Mouse (Mus musculus) heart, adult 2 months (tissue): Measurements from ENCODE around the gene Tmod4. TPM values are rescaled to one million over a fixed set of nuclear protein-coding genes. Genes with fewer than 3 reads are reported as not detected.

ENCODE experiments used
- DNase-seq, 2 experiments: peaks; one replicate each; pipeline ENCODE4 v3.0.0; 2021
- H3K27ac ChIP-seq: fragments of 200-600 bp; 2 replicates; pipeline ENCODE4 v1.8.1; 2022
- H3K27me3 ChIP-seq: fragments of 200-500 bp; 2 replicates; pipeline ENCODE4 v1.6.1; 2012; ENCODE audit warnings: mild to moderate bottlenecking, low read length, inconsistent platforms, mixed read lengths; ENCODE audit not compliant: control insufficient read depth, insufficient read depth
- H3K36me3 ChIP-seq: fragments of 200-500 bp; 2 replicates; pipeline ENCODE4 v1.6.1; 2012; ENCODE audit warnings: low read length, inconsistent platforms; ENCODE audit not compliant: control insufficient read depth, insufficient read depth
- H3K4me1 ChIP-seq: fragments of 200-500 bp; 2 replicates; pipeline ENCODE4 v1.6.1; 2011; ENCODE audit warnings: low read length; ENCODE audit not compliant: control insufficient read depth, insufficient read depth
- H3K4me3 ChIP-seq: fragments of 200-600 bp; 2 replicates; pipeline ENCODE4 v1.8.1; 2022
- H3K79me2 ChIP-seq: fragments of 200-500 bp; replicated peaks from 2 replicates; pipeline ENCODE4 v1.6.1; 2012; ENCODE audit warnings: mild to moderate bottlenecking, inconsistent platforms, low read length, moderate library complexity, mixed read lengths; ENCODE audit not compliant: control insufficient read depth, insufficient read depth
- H3K9ac ChIP-seq: fragments of 200-500 bp; 2 replicates; pipeline ENCODE4 v1.6.1; 2012; ENCODE audit warnings: low read depth, mild to moderate bottlenecking, control low read depth, inconsistent platforms, low read length, mixed read lengths
- CTCF ChIP-seq: fragments of 200-600 bp; IDR thresholded peaks from 2 replicates; pipeline ENCODE4 v1.8.1; 2022; ENCODE audit warnings: antibody characterized with exemption, mild to moderate bottlenecking, moderate library complexity
- EP300 ChIP-seq: fragments of 200-500 bp; IDR thresholded peaks from 2 replicates; pipeline ENCODE4 v1.6.1; 2011; ENCODE audit warnings: low read depth, low read length, control low read depth; ENCODE audit not compliant: insufficient read depth
- POLR2A ChIP-seq: fragments of 200-500 bp; IDR thresholded peaks from 2 replicates; pipeline ENCODE4 v1.6.1; 2011; ENCODE audit warnings: mild to moderate bottlenecking, low read depth, low read length, control low read depth; ENCODE audit not compliant: insufficient read depth
- WGBS: fragments of 180-500 bp; shearing (Covaris S2); methylation state at CpG from one replicate; pipeline ENCODE4 v1.1.7; 2018; 5-methylcytosine and 5-hydroxymethylcytosine counted together
- intact Hi-C: fragments of 180-260 bp; cut with DNase I; formaldehyde crosslinking; loops from one replicate; pipeline ENCODE4 v1.15.1; 2025
- microRNA-seq, 2 experiments: library from miRNA; unstranded; fragments of <30 nt; microRNA quantifications; one replicate each; pipeline ENCODE4 v1.2.0; 2021
- polyA plus RNA-seq: library from polyadenylated mRNA; depleted of rRNA; stranded (reverse); fragments of >200 nt; gene quantifications from 2 replicates; pipeline ENCODE4 v1.2.3, GENCODE M21; 2012; rRNA removed
- total RNA-seq, 2 experiments: library from RNA; stranded (reverse); gene quantifications; 2 replicates each; pipeline ENCODE4 v1.2.3; 2021

The Tmod4 gene
- total and polyA plus RNA-seq, 3 experiments, result 22.6 to 30.9 (median 23.3) TPM

GRCm38 (mm10) chr3:95173256-95173949, 49.1 kb downstream of the Tmod4 start:
- no peaks in the 10 kb centered on the region; the same call in 1 of the 2 replicates for H3K27me3 ChIP-seq
- 15% methylated on average over 52 of the region's 58 CpGs for WGBS
- H3K27ac ChIP-seq, result no peak overlapping the region
- no peaks in the 10 kb centered on the region for H3K79me2 ChIP-seq
- peak overlapping the region; percentile 46 for H3K4me3 ChIP-seq
- H3K9ac ChIP-seq, result peak overlapping the region; percentile 63
- intact Hi-C loops, result no loop called here
- H3K4me1 ChIP-seq, result no peaks in the 10 kb centered on the region
- DNase-seq, result peak; percentile 29 to 55
- TF ChIP-seq POLR2A (no peak), EP300 (no peak), CTCF (no peak)
- no peaks in the 10 kb centered on the region for H3K36me3 ChIP-seq

DNA sequence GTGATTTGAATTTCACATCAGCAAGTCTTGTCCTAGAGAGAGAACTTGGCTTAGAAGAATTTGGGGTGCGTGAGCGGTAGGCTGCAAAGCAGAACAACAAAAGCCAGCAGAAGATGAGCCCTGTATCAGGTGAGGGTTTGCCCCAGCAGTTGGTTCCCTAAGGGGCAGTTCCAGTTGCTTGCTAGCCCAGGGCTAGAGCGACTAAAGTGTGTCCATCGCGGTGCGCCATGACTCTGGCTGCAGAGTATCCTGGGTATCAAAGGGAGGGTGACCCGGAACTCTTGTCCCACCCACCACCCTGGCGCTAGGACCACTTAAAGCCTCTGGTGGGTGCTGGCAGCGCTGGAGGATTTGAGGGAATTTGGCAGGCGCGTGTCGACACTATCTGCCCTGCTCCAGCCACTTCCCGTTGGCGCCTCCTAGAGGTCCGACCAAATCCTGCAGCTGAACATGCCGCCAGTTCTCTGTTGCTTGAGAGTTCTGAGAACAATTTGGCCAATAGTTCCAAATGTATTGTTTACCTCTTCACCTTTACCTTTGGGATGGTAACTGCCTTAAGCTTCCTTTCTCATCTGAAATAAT, 49.8 kb downstream of the Tmod4 start:
- H3K36me3 ChIP-seq, result no peaks in the 10 kb centered on the region
- intact Hi-C loops, result loop anchor here (1.0 kb wide), 1 partner anchor 32 kb away; the partner anchor contains the start of gene Tnfaip8l2
- peak overlapping the region; percentile 46 for H3K4me3 ChIP-seq
- peak; percentile 86 to 91 for DNase-seq
- H3K27ac ChIP-seq, result no peak overlapping the region
- H3K27me3 ChIP-seq, result no peaks in the 10 kb centered on the region; the same call in 1 of the 2 replicates
- H3K4me1 ChIP-seq, result no peaks in the 10 kb centered on the region
- WGBS, result 9% methylated on average over 16 of the region's 16 CpGs
- H3K79me2 ChIP-seq, result no peaks in the 10 kb centered on the region
- H3K9ac ChIP-seq, result no peak overlapping the region
- TF ChIP-seq EP300, result 0 out of 2 replicates have a peak, but pooled peaks have one; percentile 55
- TF ChIP-seq CTCF, result no peak; the same call in 1 of the 2 replicates

DNA sequence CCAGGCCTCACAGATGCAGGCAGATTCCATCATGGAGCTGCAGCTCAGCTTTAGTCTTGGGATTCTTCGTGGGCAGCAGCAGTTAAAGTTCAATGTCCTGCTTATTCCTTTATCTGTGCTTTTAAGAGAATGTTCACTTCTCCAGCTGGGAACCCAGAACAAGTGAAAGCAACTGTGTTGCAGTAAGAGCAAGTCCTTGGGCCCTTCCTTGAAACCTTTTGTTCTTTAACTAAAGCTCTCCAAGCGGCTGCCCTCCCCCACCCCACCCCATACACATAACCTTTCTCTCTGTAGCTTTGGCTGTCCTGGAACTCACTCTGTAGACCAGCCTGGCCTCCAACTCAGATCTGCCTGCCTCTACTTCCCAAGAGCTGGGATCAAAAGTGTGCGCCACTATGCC, 52.2 kb downstream of the Tmod4 start:
- 73% methylated on average over 3 of the region's 3 CpGs for WGBS
- TF ChIP-seq CTCF (no peak), POLR2A (no peak), EP300 (no peak)
- intact Hi-C loops, result no loop called here
- H3K27me3 ChIP-seq, result no peaks in the 10 kb centered on the region; the same call in 1 of the 2 replicates
- no peaks in the 10 kb centered on the region for H3K36me3 ChIP-seq
- DNase-seq, result no peak
- H3K27ac ChIP-seq, result no peak overlapping the region
- no peak overlapping the region for H3K4me3 ChIP-seq
- H3K9ac ChIP-seq, result no peak overlapping the region
- H3K4me1 ChIP-seq, result no peaks in the 10 kb centered on the region
- H3K79me2 ChIP-seq, result no peaks in the 10 kb centered on the region

DNA sequence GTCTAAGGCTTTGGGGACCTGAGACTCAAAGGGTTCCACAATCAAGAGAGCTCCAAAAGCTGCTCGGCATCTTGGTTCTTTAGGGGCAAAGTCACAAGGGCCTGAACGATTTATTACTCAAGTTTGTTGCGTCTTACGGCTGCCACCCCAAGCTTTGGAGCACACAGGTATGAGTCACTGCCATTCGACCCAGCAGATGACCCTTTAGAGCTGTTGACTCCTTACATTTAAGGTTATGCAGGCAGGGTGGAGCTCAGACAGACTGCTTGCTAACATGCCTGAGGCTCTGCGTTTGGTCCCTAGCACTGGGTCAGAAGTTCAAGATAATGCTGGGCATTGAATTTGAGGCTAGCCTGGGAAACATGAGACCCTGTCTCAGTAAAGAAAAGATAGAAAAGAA, 53.3 kb downstream of the Tmod4 start:
- Histone ChIP-seq H3K36me3 (no peaks in the 10 kb centered on the region), H3K27ac (no peak overlapping the region), H3K4me3 (no peak overlapping the region), H3K27me3 (no peaks in the 10 kb centered on the region; the same call in 1 of the 2 replicates), H3K4me1 (no peaks in the 10 kb centered on the region), H3K9ac (no peak overlapping the region), H3K79me2 (no peaks in the 10 kb centered on the region)
- no peak for DNase-seq
- 69% methylated on average over 6 of the region's 6 CpGs for WGBS
- TF ChIP-seq EP300, result no peak
- TF ChIP-seq CTCF, result no peak
- TF ChIP-seq POLR2A, result no peak
- intact Hi-C loops, result no loop called here

Small RNAs within 50 kb of the gene (microRNA-seq; reads per million reads assigned to microRNA genes)
- 0 reads per million in 2 experiments for gene Mir8099-1

Other genes starting within 250 kb of the Tmod4 start
- gene Psmb4, start 237.5 kb upstream of the Tmod4 start, total RNA-seq, result 100 to 1,000 TPM; 212 to 223 TPM
- gene Psmb4, start 237.5 kb upstream of the Tmod4 start, polyA plus RNA-seq, result 232 and 374 TPM in 2 replicates
- gene Selenbp1, start 191.4 kb upstream of the Tmod4 start, total RNA-seq, result 100 to 1,000 TPM; 100 to 122 TPM
- 190 and 223 TPM in 2 replicates for gene Selenbp1, start 191.4 kb upstream of the Tmod4 start, polyA plus RNA-seq
- 1 to 10 TPM; 6.6 to 8.0 TPM for gene Rfx5, start 170.4 kb upstream of the Tmod4 start, total RNA-seq
- 5.6 and 7.1 TPM in 2 replicates for gene Rfx5, start 170.4 kb upstream of the Tmod4 start, polyA plus RNA-seq
- gene Pi4kb, start 149.7 kb upstream of the Tmod4 start, total RNA-seq, result 10 to 100 TPM; 25.8 to 29.5 TPM
- 18.7 and 28.7 TPM in 2 replicates for gene Pi4kb, start 149.7 kb upstream of the Tmod4 start, polyA plus RNA-seq
- 10 to 100 TPM; 11.0 to 13.5 TPM for gene Zfp687, start 109.0 kb upstream of the Tmod4 start, total RNA-seq
- 10.6 and 10.9 TPM in 2 replicates for gene Zfp687, start 109.0 kb upstream of the Tmod4 start, polyA plus RNA-seq
- 100 to 1,000 TPM; 121 to 140 TPM for gene Psmd4, start 81.9 kb upstream of the Tmod4 start, total RNA-seq
- 119 and 144 TPM in 2 replicates for gene Psmd4, start 81.9 kb upstream of the Tmod4 start, polyA plus RNA-seq
- gene Pip5k1a, start 17.5 kb upstream of the Tmod4 start, total RNA-seq, result 10 to 100 TPM; 15.8 to 16.8 TPM
- 11.8 and 17.9 TPM in 2 replicates for gene Pip5k1a, start 17.5 kb upstream of the Tmod4 start, polyA plus RNA-seq
- gene Vps72, start 13.5 kb upstream of the Tmod4 start, total RNA-seq, result 10 to 100 TPM; 31.8 to 36.5 TPM
- gene Vps72, start 13.5 kb upstream of the Tmod4 start, polyA plus RNA-seq, result 34.5 and 39.2 TPM in 2 replicates
- gene Scnm1, start 9.5 kb downstream of the Tmod4 start, total RNA-seq, result 10 to 100 TPM; 28.3 to 32.1 TPM
- 46.8 and 67.9 TPM in 2 replicates for gene Scnm1, start 9.5 kb downstream of the Tmod4 start, polyA plus RNA-seq
- gene Lysmd1, start 9.6 kb downstream of the Tmod4 start, total RNA-seq, result 1 to 10 TPM; 4.5 to 6.3 TPM
- gene Lysmd1, start 9.6 kb downstream of the Tmod4 start, polyA plus RNA-seq, result 5.8 and 7.8 TPM in 2 replicates
- gene Tnfaip8l2, start 17.9 kb downstream of the Tmod4 start, total RNA-seq, result 1 to 10 TPM; 1.5 to 2.1 TPM
- 3.3 and 4.9 TPM in 2 replicates for gene Tnfaip8l2, start 17.9 kb downstream of the Tmod4 start, polyA plus RNA-seq
- gene Sema6c, start 36.0 kb downstream of the Tmod4 start, total RNA-seq, result 1 to 10 TPM; 3.8 to 3.9 TPM
- gene Sema6c, start 36.0 kb downstream of the Tmod4 start, polyA plus RNA-seq, result 16.9 and 21.1 TPM in 2 replicates
- 10 to 100 TPM; 13.5 to 14.1 TPM for gene Gabpb2, start 93.4 kb downstream of the Tmod4 start, total RNA-seq
- 8.6 and 15.8 TPM in 2 replicates for gene Gabpb2, start 93.4 kb downstream of the Tmod4 start, polyA plus RNA-seq
- 10 to 100 TPM; 16.8 to 18.9 TPM for gene Cdc42se1, start 104.3 kb downstream of the Tmod4 start, total RNA-seq
- gene Cdc42se1, start 104.3 kb downstream of the Tmod4 start, polyA plus RNA-seq, result 19.0 and 24.2 TPM in 2 replicates
- gene Mllt11, start 107.7 kb downstream of the Tmod4 start, total RNA-seq, result 1 to 10 TPM; 5.6 to 6.9 TPM
- 13.7 and 23.9 TPM in 2 replicates for gene Mllt11, start 107.7 kb downstream of the Tmod4 start, polyA plus RNA-seq
- not detected for gene Gm128, start 117.1 kb downstream of the Tmod4 start, total RNA-seq
- gene Gm128, start 117.1 kb downstream of the Tmod4 start, polyA plus RNA-seq, result 0.16 and 0.26 TPM in 2 replicates
- gene Bnipl, start 126.7 kb downstream of the Tmod4 start, total RNA-seq, result not detected
- gene Bnipl, start 126.7 kb downstream of the Tmod4 start, polyA plus RNA-seq, result 0.12 and 0.25 TPM in 2 replicates
- 10 to 100 TPM; 17.5 to 21.3 TPM for gene Mindy1, start 156.9 kb downstream of the Tmod4 start, total RNA-seq
- gene Mindy1, start 156.9 kb downstream of the Tmod4 start, polyA plus RNA-seq, result 32.2 and 36.9 TPM in 2 replicates
- 10 to 100 TPM; 23.4 to 26.1 TPM for gene Prune1, start 157.6 kb downstream of the Tmod4 start, total RNA-seq
- gene Prune1, start 157.6 kb downstream of the Tmod4 start, polyA plus RNA-seq, result 28.4 and 45.8 TPM in 2 replicates
- gene Anxa9, start 182.7 kb downstream of the Tmod4 start, total RNA-seq, result under 1 TPM; 0.59 to 0.68 TPM
- gene Anxa9, start 182.7 kb downstream of the Tmod4 start, polyA plus RNA-seq, result 1.1 and 1.6 TPM in 2 replicates
- gene Cers2, start 190.3 kb downstream of the Tmod4 start, total RNA-seq, result 10 to 100 TPM; 35.3 to 39.3 TPM
- 65.6 and 69.1 TPM in 2 replicates for gene Cers2, start 190.3 kb downstream of the Tmod4 start, polyA plus RNA-seq
- gene Setdb1, start 232.7 kb downstream of the Tmod4 start, total RNA-seq, result 10 to 100 TPM; 10.4 to 12.2 TPM
- 8.0 and 12.6 TPM in 2 replicates for gene Setdb1, start 232.7 kb downstream of the Tmod4 start, polyA plus RNA-seq